Comparison of ENCODE assay signal across 7 mouse cellular contexts in genomic region chr14:33959341-33959740, GRCm38 (mm10). TPM values are rescaled to one million over a fixed set of nuclear protein-coding genes. Genes with fewer than 3 reads are reported as not detected.
DNase-seq lines count a peak whose midpoint lies in the region; ATAC-seq and TF ChIP-seq lines count a peak whose summit lies in the region.

No protein-coding gene starts in this region.

- H3K36me3 ChIP-seq in midbrain, embryonic 12.5 days: no peaks in the 10 kb centered on the region
- H3K36me3 ChIP-seq in midbrain, embryonic 15.5 days (replicated peaks): no peaks in the 10 kb centered on the region
- H3K36me3 ChIP-seq in heart, postnatal 0 days (replicated peaks; ENCODE audit: control insufficient read depth, insufficient read depth, low read length): no peaks in the 10 kb centered on the region
- no peaks in the 10 kb centered on the region for H3K36me3 ChIP-seq in limb, embryonic 11.5 days (ENCODE audit: control insufficient read depth, insufficient read depth, low read length)
- H3K36me3 ChIP-seq in stomach, embryonic 16.5 days (ENCODE audit: control insufficient read depth, insufficient read depth, low read length): no peaks in the 10 kb centered on the region

- peak; percentile 51 for DNase-seq in adrenal gland, postnatal 25 days
- DNase-seq in cerebellum, postnatal 14 days: peak; percentile 84 to 85
- peak; percentile 51 for DNase-seq in heart, postnatal 0 days (ENCODE audit: low spot score)
- peak; percentile 65 for DNase-seq in limb, embryonic 11.5 days (ENCODE audit: low spot score)

- no peak overlapping the region for H3K27ac ChIP-seq in midbrain, embryonic 12.5 days (replicated peaks)
- no peak overlapping the region for H3K27ac ChIP-seq in midbrain, embryonic 15.5 days
- no peak overlapping the region for H3K27ac ChIP-seq in heart, postnatal 0 days (ENCODE audit: low read depth)
- H3K27ac ChIP-seq in limb, embryonic 11.5 days (replicated peaks; ENCODE audit: low read depth, low read length): no peak overlapping the region
- H3K27ac ChIP-seq in stomach, embryonic 16.5 days (ENCODE audit: low read length): no peak overlapping the region

- TF ChIP-seq CTCF in heart, postnatal 0 days (IDR thresholded peaks at IDR 0.05; ENCODE audit: low read depth): peak; percentile 92

- no peaks in the 10 kb centered on the region for H3K4me1 ChIP-seq in midbrain, embryonic 12.5 days
- H3K4me1 ChIP-seq in midbrain, embryonic 15.5 days: no peaks in the 10 kb centered on the region
- no peaks in the 10 kb centered on the region for H3K4me1 ChIP-seq in heart, postnatal 0 days (ENCODE audit: control insufficient read depth, insufficient read depth)
- no peaks in the 10 kb centered on the region for H3K4me1 ChIP-seq in limb, embryonic 11.5 days (ENCODE audit: control insufficient read depth, insufficient read depth, low read length)
- H3K4me1 ChIP-seq in stomach, embryonic 16.5 days (ENCODE audit: control insufficient read depth, insufficient read depth, low read length): no peaks in the 10 kb centered on the region

- H3K9ac ChIP-seq in midbrain, embryonic 12.5 days (replicated peaks): no peak overlapping the region
- no peak overlapping the region for H3K9ac ChIP-seq in midbrain, embryonic 15.5 days
- no peak overlapping the region for H3K9ac ChIP-seq in heart, postnatal 0 days (replicated peaks; ENCODE audit: low read depth, low read length)
- no peak overlapping the region for H3K9ac ChIP-seq in limb, embryonic 11.5 days (ENCODE audit: low read length)
- no peak overlapping the region for H3K9ac ChIP-seq in stomach, embryonic 16.5 days (ENCODE audit: low read length)

- no peak for TF ChIP-seq EP300 in heart, postnatal 0 days (IDR thresholded peaks at IDR 0.05; ENCODE audit: low read depth)

- no peak overlapping the region for H3K4me2 ChIP-seq in midbrain, embryonic 12.5 days (replicated peaks)
- H3K4me2 ChIP-seq in midbrain, embryonic 15.5 days: no peak overlapping the region
- no peak overlapping the region for H3K4me2 ChIP-seq in heart, postnatal 0 days (ENCODE audit: low read depth, low read length)
- H3K4me2 ChIP-seq in limb, embryonic 11.5 days (ENCODE audit: low read depth, severe bottlenecking): no peak overlapping the region
- no peak overlapping the region for H3K4me2 ChIP-seq in stomach, embryonic 16.5 days (ENCODE audit: low read depth, low read length)

- no peaks in the 10 kb centered on the region for H3K27me3 ChIP-seq in midbrain, embryonic 12.5 days
- H3K27me3 ChIP-seq in midbrain, embryonic 15.5 days (replicated peaks): no peaks in the 10 kb centered on the region
- no peaks in the 10 kb centered on the region for H3K27me3 ChIP-seq in heart, postnatal 0 days (ENCODE audit: control insufficient read depth, insufficient read depth, low read length)
- H3K27me3 ChIP-seq in limb, embryonic 11.5 days (ENCODE audit: control insufficient read depth, insufficient read depth, low read length): no peaks in the 10 kb centered on the region
- no peaks in the 10 kb centered on the region for H3K27me3 ChIP-seq in stomach, embryonic 16.5 days (ENCODE audit: control insufficient read depth, insufficient read depth, low read length)

- no peaks in the 10 kb centered on the region for H3K9me3 ChIP-seq in midbrain, embryonic 12.5 days
- no peaks in the 10 kb centered on the region for H3K9me3 ChIP-seq in midbrain, embryonic 15.5 days
- H3K9me3 ChIP-seq in heart, postnatal 0 days (replicated peaks; ENCODE audit: control insufficient read depth, low read length): no peaks in the 10 kb centered on the region
- no peaks in the 10 kb centered on the region for H3K9me3 ChIP-seq in limb, embryonic 11.5 days (ENCODE audit: control insufficient read depth, low read length)
- H3K9me3 ChIP-seq in stomach, embryonic 16.5 days (replicated peaks; ENCODE audit: control insufficient read depth, low read length): no peaks in the 10 kb centered on the region

- 16% methylated on average over 9 of the region's 9 CpGs for WGBS in midbrain, embryonic 12.5 days
- WGBS in midbrain, embryonic 15.5 days: 14% methylated on average over 9 of the region's 9 CpGs
- 6% methylated on average over 9 of the region's 9 CpGs for WGBS in heart, postnatal 0 days
- WGBS in limb, embryonic 11.5 days: 14% methylated on average over 9 of the region's 9 CpGs
- 12% methylated on average over 9 of the region's 9 CpGs for WGBS in stomach, embryonic 16.5 days

- peak; percentile 38; the same call in 1 of the 2 replicates for ATAC-seq in midbrain, embryonic 12.5 days (ENCODE audit: low FRiP score, low read depth)
- ATAC-seq in midbrain, embryonic 15.5 days (replicated peaks): no peak
- ATAC-seq in heart, postnatal 0 days (ENCODE audit: insufficient read depth, low read depth): no peak
- no peak for ATAC-seq in limb, embryonic 11.5 days (ENCODE audit: insufficient number of reproducible peaks, low FRiP score, low TSS enrichment, low read depth)
- 0 out of 2 replicates have a peak, but pooled peaks have one; percentile 13 for ATAC-seq in stomach, embryonic 16.5 days (ENCODE audit: insufficient read depth, low FRiP score)

- no peak overlapping the region for H3K4me3 ChIP-seq in midbrain, embryonic 12.5 days
- H3K4me3 ChIP-seq in midbrain, embryonic 15.5 days: no peak overlapping the region
- H3K4me3 ChIP-seq in heart, postnatal 0 days (ENCODE audit: low read depth, low read length): no peak overlapping the region
- H3K4me3 ChIP-seq in limb, embryonic 11.5 days (ENCODE audit: low read depth, low read length): no peak overlapping the region
- no peak overlapping the region for H3K4me3 ChIP-seq in stomach, embryonic 16.5 days (replicated peaks; ENCODE audit: low read length)

RNA-seq across cellular contexts. Expression of gene Rbp3, which starts 5.5 kb away (rescaled TPM):
- 0.07 and 0.09 TPM in 2 replicates for polyA plus RNA-seq in midbrain, embryonic 12.5 days (2016; fragmentation: Nextera tagmentation; extraction: Ambion mirVana)
- polyA plus RNA-seq in midbrain, embryonic 15.5 days (2015; fragmentation: Nextera tagmentation; extraction: Ambion mirVana): 0.10 and 0.17 TPM in 2 replicates
- total RNA-seq in adrenal gland, postnatal 25 days (2021): not detected in 2 replicates
- not detected in 2 replicates for total RNA-seq in heart, postnatal 0 days (2014; rRNA removed; ENCODE audit: low replicate concordance)
- not detected in 2 replicates for polyA plus RNA-seq in heart, postnatal 0 days (2015; fragmentation: Nextera tagmentation; extraction: Ambion mirVana)
- polyA plus RNA-seq in limb, embryonic 11.5 days (2014; fragmentation: Nextera tagmentation; extraction: Ambion mirVana): not detected in 2 replicates
- polyA plus RNA-seq in stomach, embryonic 16.5 days (2015; fragmentation: Nextera tagmentation; extraction: Ambion mirVana): not detected in 2 replicates

RNA-seq across cellular contexts. Expression of gene Gdf2, which starts 18.5 kb away (rescaled TPM):
- not detected in 2 replicates for polyA plus RNA-seq in midbrain, embryonic 12.5 days (2016; fragmentation: Nextera tagmentation; extraction: Ambion mirVana)
- polyA plus RNA-seq in midbrain, embryonic 15.5 days (2015; fragmentation: Nextera tagmentation; extraction: Ambion mirVana): not detected in 2 replicates
- not detected in 2 replicates for total RNA-seq in adrenal gland, postnatal 25 days (2021)
- total RNA-seq in heart, postnatal 0 days (2014; rRNA removed; ENCODE audit: low replicate concordance): 0.12 and 3.0 TPM in 2 replicates
- 0.25 and 0.27 TPM in 2 replicates for polyA plus RNA-seq in heart, postnatal 0 days (2015; fragmentation: Nextera tagmentation; extraction: Ambion mirVana)
- polyA plus RNA-seq in limb, embryonic 11.5 days (2014; fragmentation: Nextera tagmentation; extraction: Ambion mirVana): 0.04 TPM in 1 of 2 replicates, not detected in the other
- polyA plus RNA-seq in stomach, embryonic 16.5 days (2015; fragmentation: Nextera tagmentation; extraction: Ambion mirVana): 0.48 and 0.50 TPM in 2 replicates

RNA-seq across cellular contexts. Expression of gene Zfp488, which starts 19.2 kb away (rescaled TPM):
- polyA plus RNA-seq in midbrain, embryonic 12.5 days (2016; fragmentation: Nextera tagmentation; extraction: Ambion mirVana): 0.15 and 0.20 TPM in 2 replicates
- polyA plus RNA-seq in midbrain, embryonic 15.5 days (2015; fragmentation: Nextera tagmentation; extraction: Ambion mirVana): 1.3 and 1.5 TPM in 2 replicates
- 0.12 TPM in 1 of 2 replicates, not detected in the other for total RNA-seq in adrenal gland, postnatal 25 days (2021)
- not detected in 2 replicates for total RNA-seq in heart, postnatal 0 days (2014; rRNA removed; ENCODE audit: low replicate concordance)
- polyA plus RNA-seq in heart, postnatal 0 days (2015; fragmentation: Nextera tagmentation; extraction: Ambion mirVana): not detected in 2 replicates
- polyA plus RNA-seq in limb, embryonic 11.5 days (2014; fragmentation: Nextera tagmentation; extraction: Ambion mirVana): 0.08 and 0.09 TPM in 2 replicates
- polyA plus RNA-seq in stomach, embryonic 16.5 days (2015; fragmentation: Nextera tagmentation; extraction: Ambion mirVana): 0.06 TPM in 2 replicates

RNA-seq across cellular contexts. Expression of gene Gdf10, which starts 36.0 kb away (rescaled TPM):
- 2.0 and 4.4 TPM in 2 replicates for polyA plus RNA-seq in midbrain, embryonic 12.5 days (2016; fragmentation: Nextera tagmentation; extraction: Ambion mirVana)
- polyA plus RNA-seq in midbrain, embryonic 15.5 days (2015; fragmentation: Nextera tagmentation; extraction: Ambion mirVana): 4.3 and 5.2 TPM in 2 replicates
- total RNA-seq in adrenal gland, postnatal 25 days (2021): 10.4 and 10.8 TPM in 2 replicates
- 1.1 and 2.2 TPM in 2 replicates for total RNA-seq in heart, postnatal 0 days (2014; rRNA removed; ENCODE audit: low replicate concordance)
- 1.6 and 2.3 TPM in 2 replicates for polyA plus RNA-seq in heart, postnatal 0 days (2015; fragmentation: Nextera tagmentation; extraction: Ambion mirVana)
- polyA plus RNA-seq in limb, embryonic 11.5 days (2014; fragmentation: Nextera tagmentation; extraction: Ambion mirVana): 4.9 and 5.3 TPM in 2 replicates
- 5.3 and 6.3 TPM in 2 replicates for polyA plus RNA-seq in stomach, embryonic 16.5 days (2015; fragmentation: Nextera tagmentation; extraction: Ambion mirVana)

RNA-seq across cellular contexts. Expression of gene Gm30083, which starts 55.6 kb away (rescaled TPM):
- not detected in 2 replicates for polyA plus RNA-seq in midbrain, embryonic 12.5 days (2016; fragmentation: Nextera tagmentation; extraction: Ambion mirVana)
- not detected in 2 replicates for polyA plus RNA-seq in midbrain, embryonic 15.5 days (2015; fragmentation: Nextera tagmentation; extraction: Ambion mirVana)
- total RNA-seq in adrenal gland, postnatal 25 days (2021): not detected in 2 replicates
- not detected in 2 replicates for total RNA-seq in heart, postnatal 0 days (2014; rRNA removed; ENCODE audit: low replicate concordance)
- not detected in 2 replicates for polyA plus RNA-seq in heart, postnatal 0 days (2015; fragmentation: Nextera tagmentation; extraction: Ambion mirVana)
- polyA plus RNA-seq in limb, embryonic 11.5 days (2014; fragmentation: Nextera tagmentation; extraction: Ambion mirVana): not detected in 2 replicates
- polyA plus RNA-seq in stomach, embryonic 16.5 days (2015; fragmentation: Nextera tagmentation; extraction: Ambion mirVana): not detected in 2 replicates

Comparison
In these comparisons a context has a peak if more than half of its experiments do, and no peak if none do; other contexts are left out.
1. ATAC-seq: peak in midbrain, embryonic 12.5 days (single experiment) and stomach, embryonic 16.5 days (single experiment); none in midbrain, embryonic 15.5 days (single experiment), heart, postnatal 0 days (single experiment) and limb, embryonic 11.5 days (single experiment).
2. Peak in every context shown above with its lines, with median percentiles within 50 percentile points of each other: DNase-seq.